Mouse (Mus musculus) CH12.LX (cell line): ENCODE measurements around the gene Rps2.

Experiments used
- GABPA ChIP-seq: IDR thresholded peaks from 2 replicates; pipeline ENCODE4 v1.6.1; 2012; ENCODE audit warnings: low read depth, low read length, improper control_type of control experiment, inconsistent platforms; ENCODE audit not compliant: insufficient replicate concordance
- HCFC1 ChIP-seq: IDR thresholded peaks from 2 replicates; pipeline ENCODE4 v1.6.1; 2012; ENCODE audit warnings: low read depth, mild to moderate bottlenecking, inconsistent platforms, low read length, improper control_type of control experiment
- IRF4 ChIP-seq: IDR thresholded peaks from 2 replicates; pipeline ENCODE4 v1.6.1; 2014; ENCODE audit warnings: low read depth, mild to moderate bottlenecking, inconsistent platforms, low read length, improper control_type of control experiment
- USF2 ChIP-seq: conservative IDR thresholded peaks from 2 replicates; pipeline ENCODE4 v1.6.1; 2011; ENCODE audit warnings: low read depth, low read length, improper control_type of control experiment

- TF ChIP-seq HCFC1 (peak; percentile 90), IRF4 (no peak; the same call in 1 of the 2 replicates), USF2 (0 out of 2 replicates have a peak, but pooled peaks have one; percentile 6), GABPA (no peak)
Observed at GRCm38 (mm10) chr17:24719494-24720222, 1.7 kb downstream of the Rps2 start.
